Mouse (Mus musculus) bone marrow, adult 2 months (tissue): ENCODE measurements around the gene Nppa.

ENCODE experiments used
- CTCF ChIP-seq: fragments of 200-500 bp; IDR thresholded peaks from 2 replicates; pipeline ENCODE4 v1.5.1; 2011; ENCODE audit warnings: low read length, control low read depth; ENCODE audit not compliant: control insufficient read depth, insufficient read depth
- POLR2A ChIP-seq: fragments of 200-500 bp; IDR thresholded peaks from 2 replicates; pipeline ENCODE4 v1.6.1; 2011; ENCODE audit warnings: low read depth, mild to moderate bottlenecking, control low read depth, low read length, borderline replicate concordance; ENCODE audit not compliant: control insufficient read depth

- TF ChIP-seq CTCF = no peak
- no peak for TF ChIP-seq POLR2A
Measured at GRCm38 (mm10) chr4:148024003-148024402, 23.5 kb downstream of the Nppa start.
